In genomic region chr4:100963796-100964195, GRCm38 (mm10) we compare ENCODE assay signal across 30 mouse cellular contexts. TPM values are rescaled to one million over a fixed set of nuclear protein-coding genes. Genes with fewer than 3 reads are reported as not detected.
"Had no signal": no experiment of that assay in that cellular context is flagged by ENCODE, and none has a peak within 500 bp of the region (broad histone marks: within the 10 kb centered on the region; RNA-seq: fewer than 3 reads in every experiment).

No protein-coding gene starts in this region.

- H3K27me3 ChIP-seq: kidney, embryonic 15.5 days; liver, embryonic 13.5 days; stomach, embryonic 15.5 days had no signal

- H3K27ac ChIP-seq: kidney, embryonic 15.5 days; liver, embryonic 13.5 days; stomach, embryonic 15.5 days had no signal

- DNase-seq: kidney, adult 2 months; kidney, postnatal 14 days; kidney, postnatal 4 days; left cerebral cortex, postnatal 4 days; liver; liver, embryonic 13.5 days; lung, adult 2 months; lung, postnatal 14 days; lung, postnatal 4 days; midbrain, embryonic 14.5 days; right cerebral cortex, adult 18-20 months; right cerebral cortex, postnatal 25 days; spleen, adult 18-20 months; thymus, postnatal 25 days had no signal

- H3K4me1 ChIP-seq: liver, embryonic 13.5 days; stomach, embryonic 15.5 days had no signal

- H3K9ac ChIP-seq: kidney, embryonic 15.5 days; liver, embryonic 13.5 days; stomach, embryonic 15.5 days had no signal

- H3K9me3 ChIP-seq: kidney, embryonic 15.5 days; liver, embryonic 13.5 days; stomach, embryonic 15.5 days had no signal

- ATAC-seq: intestine, postnatal 0 days had no signal

- H3K36me3 ChIP-seq: liver, embryonic 13.5 days had no signal

- H3K4me3 ChIP-seq: kidney, embryonic 15.5 days; liver, embryonic 13.5 days; stomach, embryonic 15.5 days had no signal

- H3K4me2 ChIP-seq: kidney, embryonic 15.5 days; liver, embryonic 13.5 days; midbrain, embryonic 11.5 days; stomach, embryonic 15.5 days had no signal

RNA-seq across cellular contexts. Expression of gene Gm10577, which starts 56.7 kb away (rescaled TPM):
- total RNA-seq: layer of hippocampus, adult 18-20 months; layer of hippocampus, postnatal 14 days; left cerebral cortex, adult 8-10 months; left cerebral cortex, postnatal 14 days; left cerebral cortex, postnatal 4 days; megakaryocyte progenitor cell, adult 5-6 weeks; megakaryocyte-erythroid progenitor cell, adult 5-6 weeks; midbrain, postnatal 0 days had no signal
- polyA plus RNA-seq: intestine, postnatal 0 days; kidney, adult 2 months; kidney, embryonic 15.5 days; liver, embryonic 13.5 days; liver, embryonic 16.5 days; lung, adult 2 months; lung, embryonic 16.5 days; midbrain, embryonic 11.5 days; midbrain, embryonic 14.5 days; midbrain, postnatal 0 days; neural tube, embryonic 11.5 days; neural tube, embryonic 14.5 days; stomach, embryonic 15.5 days; thymus, postnatal 0 days had no signal
